In the genomic region with DNA sequence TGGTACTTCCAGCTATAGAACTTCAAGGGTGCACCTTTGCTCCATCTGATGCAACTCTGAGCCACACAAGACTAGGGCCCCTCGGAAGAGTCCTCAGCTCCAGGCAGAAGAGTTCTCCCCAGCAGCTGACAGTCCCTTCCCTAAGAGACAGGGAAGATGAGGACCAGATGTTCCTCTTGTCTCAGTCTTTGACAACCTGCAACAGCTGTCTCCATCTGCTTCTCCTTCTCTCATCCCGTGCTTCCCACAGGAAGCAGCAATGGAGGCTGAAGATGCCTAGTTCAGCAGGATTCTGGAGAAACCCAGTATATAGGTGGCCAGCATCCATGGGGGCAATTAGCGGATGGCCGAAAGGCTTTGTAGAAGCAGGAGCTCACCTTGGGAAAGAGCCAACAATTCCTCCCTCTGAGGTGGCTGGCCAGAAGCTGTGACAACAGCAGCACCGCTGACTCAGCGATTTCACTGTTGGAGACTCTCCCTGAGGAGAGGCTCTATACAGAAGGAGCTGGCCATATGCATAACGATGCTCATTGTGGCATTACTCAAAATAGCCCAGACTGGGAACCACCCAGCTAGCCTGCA, we compare ENCODE assay signal across 12 mouse cellular contexts. TPM values are rescaled to one million over a fixed set of nuclear protein-coding genes. Genes with fewer than 3 reads are reported as not detected.
A peak's percentile ranks its signal among the peaks of the same experiment; 100 is the strongest.
DNase-seq lines count a peak whose midpoint lies in the region.
"Had no signal": no experiment of that assay in that cellular context is flagged by ENCODE, and none has a peak within 500 bp of the region (broad histone marks: within the 10 kb centered on the region; RNA-seq: fewer than 3 reads in every experiment).

No protein-coding gene starts in this region.

- peak; percentile 57 to 60 for DNase-seq in cerebellum, adult 18-20 months
- no peak for DNase-seq in cerebellum, adult 11 months
- DNase-seq in kidney, postnatal 14 days, result peak; percentile 14
- DNase-seq in kidney, adult 18-20 months, result no peak
- DNase-seq in 3T3-L1 (ENCODE audit: low read depth, low spot score), result peak; percentile 25
- peak; percentile 40 to 46 for DNase-seq in cerebellum, postnatal 10 days
- DNase-seq in layer of hippocampus, postnatal 36 days, result no peak
- DNase-seq in lung, postnatal 14 days, result no peak
- DNase-seq: gastrocnemius, postnatal 14 days; liver; lung, postnatal 10 days had no signal

RNA-seq across cellular contexts. Expression of gene Kcnk12, which starts 6.2 kb away (rescaled TPM):
- 10 to 100 TPM; 21.6 to 23.7 TPM for total RNA-seq in layer of hippocampus, postnatal 36 days (2021)
- total RNA-seq: G1E; gastrocnemius, postnatal 14 days had no signal

Comparison
In these comparisons a context has a peak if more than half of its experiments do, and no peak if none do; other contexts are left out.
1. DNase-seq: peak in cerebellum, adult 18-20 months (2 of 2), kidney, postnatal 14 days (single experiment), 3T3-L1 (single experiment) and cerebellum, postnatal 10 days (2 of 2); none in cerebellum, adult 11 months (single experiment), kidney, adult 18-20 months (single experiment), layer of hippocampus, postnatal 36 days (0 of 2) and lung, postnatal 14 days (single experiment).